Mouse (Mus musculus) neural tube, embryonic 12.5 days (tissue): ENCODE data around the gene Slc25a25. TPM values are rescaled to one million over a fixed set of nuclear protein-coding genes. Genes with fewer than 3 reads are reported as not detected.

Source experiments
- ATAC-seq: fragments of 200-750 bp; cut with Nextera tagmentation; 2 replicates; pipeline ENCODE4 v1.8.0; 2017; ENCODE audit warnings: low read depth, mild to moderate bottlenecking, moderate TSS enrichment, moderate library complexity; ENCODE audit not compliant: low FRiP score
- H3K27ac ChIP-seq: fragments of 300-500 bp; sonication (generic); 2 replicates; pipeline ENCODE4 v1.5.1; 2016
- H3K27me3 ChIP-seq: fragments of 300-500 bp; sonication (generic); replicated peaks from 2 replicates; pipeline ENCODE4 v1.6.1; 2016; ENCODE audit warnings: mild to moderate bottlenecking
- H3K36me3 ChIP-seq: fragments of 300-500 bp; sonication (generic); 2 replicates; pipeline ENCODE4 v1.6.1; 2016; ENCODE audit warnings: mild to moderate bottlenecking
- H3K4me1 ChIP-seq: fragments of 300-500 bp; sonication (generic); 2 replicates; pipeline ENCODE4 v1.6.1; 2016
- H3K4me2 ChIP-seq: fragments of 300-500 bp; sonication (generic); replicated peaks from 2 replicates; pipeline ENCODE4 v1.6.1; 2016; ENCODE audit warnings: mild to moderate bottlenecking
- H3K4me3 ChIP-seq: fragments of 300-500 bp; sonication (generic); 2 replicates; pipeline ENCODE4 v1.5.1; 2016
- H3K9ac ChIP-seq: fragments of 300-500 bp; sonication (generic); 2 replicates; pipeline ENCODE4 v1.6.1; 2016; ENCODE audit warnings: mild to moderate bottlenecking
- H3K9me3 ChIP-seq: fragments of 300-500 bp; sonication (generic); 2 replicates; pipeline ENCODE4 v1.6.1; 2016; ENCODE audit warnings: mild to moderate bottlenecking
- WGBS: fragments of 180-500 bp; shearing (Covaris S2); methylation state at CpG from one replicate; pipeline ENCODE4 v1.1.7; 2016; 5-methylcytosine and 5-hydroxymethylcytosine counted together
- polyA plus RNA-seq: library from polyadenylated mRNA; unstranded; fragments of >200 nt; fragmentation: Nextera tagmentation; extraction: Ambion mirVana; gene quantifications from 2 replicates; pipeline ENCODE4 v1.2.1, GENCODE M21; 2016

Gene Slc25a25
- polyA plus RNA-seq, 1 experiment from 2014 or later = 41.6 TPM

- Histone ChIP-seq H3K9ac (peak overlapping the region; percentile 52), H3K4me1 (peaks cover 33% of the 10 kb centered on the region), H3K27ac (0 out of 2 replicates have a peak overlapping the region, but pooled peaks have one; percentile 64), H3K4me3 (peak overlapping the region; percentile 35), H3K27me3 (no peaks in the 10 kb centered on the region), H3K4me2 (peak overlapping the region; percentile 72), H3K36me3 (peaks cover 24% of the 10 kb centered on the region), H3K9me3 (no peaks in the 10 kb centered on the region)
- ATAC-seq = peak; percentile 83
- 2% methylated on average over 14 of the region's 14 CpGs for WGBS
Observed at GRCm38 (mm10) chr2:32423481-32424331, 27.5 kb downstream of the Slc25a25 start.

DNA sequence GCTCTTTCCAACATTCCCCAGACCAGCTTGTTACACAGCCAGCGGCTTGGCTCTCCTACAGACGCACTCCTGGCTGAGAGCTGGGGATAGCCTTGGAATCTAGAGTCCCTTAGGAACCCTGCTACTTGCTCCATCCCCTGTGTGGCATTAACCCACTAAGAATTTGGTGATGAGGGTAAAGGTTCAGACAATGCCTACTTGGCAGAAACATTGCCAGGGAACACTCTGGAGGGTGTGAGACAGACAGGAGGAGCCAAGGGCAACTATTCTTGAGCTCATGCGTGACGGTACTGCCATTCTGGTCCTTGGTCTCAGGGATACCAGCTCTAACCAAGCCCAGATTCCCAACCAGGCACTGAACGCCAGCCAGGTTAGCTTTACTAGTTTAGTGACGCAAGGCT lies 29.4 kb downstream of the Slc25a25 start:
- Histone ChIP-seq H3K4me1 (peaks cover 22% of the 10 kb centered on the region), H3K9me3 (no peaks in the 10 kb centered on the region), H3K36me3 (peaks cover 43% of the 10 kb centered on the region), H3K27ac (no peak overlapping the region), H3K9ac (no peak overlapping the region), H3K27me3 (no peaks in the 10 kb centered on the region), H3K4me2 (no peak overlapping the region), H3K4me3 (no peak overlapping the region)
- WGBS = 93% methylated on average over 6 of the region's 6 CpGs
- ATAC-seq = no peak

- Histone ChIP-seq H3K27ac (no peak overlapping the region), H3K9ac (no peak overlapping the region), H3K4me1 (peaks cover 22% of the 10 kb centered on the region), H3K9me3 (no peaks in the 10 kb centered on the region), H3K36me3 (peaks cover 55% of the 10 kb centered on the region), H3K4me2 (no peak overlapping the region), H3K4me3 (no peak overlapping the region), H3K27me3 (no peaks in the 10 kb centered on the region)
- no peak for ATAC-seq
- WGBS = 84% methylated on average over 6 of the region's 6 CpGs
Observed at GRCm38 (mm10) chr2:32420647-32421046, 30.6 kb downstream of the Slc25a25 start.

DNA sequence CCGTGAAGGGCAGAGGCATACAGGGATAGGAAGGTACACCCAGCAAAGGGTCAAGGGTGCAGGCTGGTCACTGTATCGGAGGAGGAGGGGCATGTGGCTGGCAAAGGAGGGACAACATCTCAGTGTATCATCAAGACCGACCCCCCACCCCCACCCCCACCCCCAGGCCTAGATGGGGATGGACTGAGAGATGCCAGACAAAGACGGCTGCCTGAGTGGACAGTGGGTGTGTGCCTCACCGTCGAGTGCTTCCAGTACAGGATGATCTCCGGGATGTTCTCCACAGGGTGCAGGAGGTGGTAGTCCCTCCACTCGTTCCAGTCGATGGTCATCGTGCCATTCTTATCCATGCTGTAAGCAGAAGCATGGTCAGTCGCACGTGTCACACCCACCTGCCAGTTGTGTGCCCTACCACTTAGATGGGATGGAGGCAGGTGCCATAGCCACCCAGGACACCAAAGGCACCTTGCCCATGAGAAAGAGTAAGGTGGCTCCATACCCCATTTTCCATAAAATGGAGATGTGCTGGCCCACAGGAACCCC lies 31.1 kb downstream of the Slc25a25 start:
- 90% methylated on average over 12 of the region's 12 CpGs for WGBS
- Histone ChIP-seq H3K27me3 (no peaks in the 10 kb centered on the region), H3K4me2 (no peak overlapping the region), H3K9me3 (no peaks in the 10 kb centered on the region), H3K4me1 (peaks cover 22% of the 10 kb centered on the region), H3K4me3 (no peak overlapping the region), H3K27ac (no peak overlapping the region), H3K9ac (no peak overlapping the region), H3K36me3 (peaks cover 60% of the 10 kb centered on the region)
- ATAC-seq = no peak

- Histone ChIP-seq H3K36me3 (peaks cover 67% of the 10 kb centered on the region), H3K4me1 (peaks cover 15% of the 10 kb centered on the region), H3K4me3 (no peak overlapping the region), H3K9ac (no peak overlapping the region), H3K27me3 (no peaks in the 10 kb centered on the region), H3K4me2 (no peak overlapping the region), H3K9me3 (no peaks in the 10 kb centered on the region), H3K27ac (no peak overlapping the region)
- 94% methylated on average over 3 of the region's 3 CpGs for WGBS
- ATAC-seq = no peak
Observed at GRCm38 (mm10) chr2:32419359-32419758, 31.9 kb downstream of the Slc25a25 start.

- Histone ChIP-seq H3K9ac (no peak overlapping the region), H3K9me3 (no peaks in the 10 kb centered on the region), H3K27ac (no peak overlapping the region), H3K4me2 (no peak overlapping the region), H3K27me3 (no peaks in the 10 kb centered on the region), H3K36me3 (peaks cover 75% of the 10 kb centered on the region), H3K4me1 (peaks cover 7% of the 10 kb centered on the region), H3K4me3 (no peak overlapping the region)
- ATAC-seq = no peak
- WGBS = 91% methylated on average over 12 of the region's 12 CpGs
Observed at GRCm38 (mm10) chr2:32418430-32419151, 32.7 kb downstream of the Slc25a25 start.

- Histone ChIP-seq H3K9me3 (no peaks in the 10 kb centered on the region), H3K27me3 (no peaks in the 10 kb centered on the region), H3K4me2 (no peak overlapping the region), H3K27ac (no peak overlapping the region; the same call in 1 of the 2 replicates), H3K9ac (no peak overlapping the region), H3K36me3 (peaks cover 76% of the 10 kb centered on the region), H3K4me3 (no peak overlapping the region), H3K4me1 (no peaks in the 10 kb centered on the region)
- ATAC-seq = no peak
- WGBS = 91% methylated on average over 8 of the region's 8 CpGs
Observed at GRCm38 (mm10) chr2:32417486-32417885, 33.8 kb downstream of the Slc25a25 start.

- H3K36me3 ChIP-seq = peaks cover 76% of the 10 kb centered on the region
- no peaks in the 10 kb centered on the region for H3K4me1 ChIP-seq
- no peak overlapping the region for H3K9ac ChIP-seq
- H3K9me3 ChIP-seq = no peaks in the 10 kb centered on the region
- no peak overlapping the region for H3K4me2 ChIP-seq
- H3K4me3 ChIP-seq = no peak overlapping the region
- no peak overlapping the region for H3K27ac ChIP-seq
- 92% methylated on average over 2 of the region's 2 CpGs for WGBS
- no peak for ATAC-seq
- H3K27me3 ChIP-seq = no peaks in the 10 kb centered on the region
Observed at GRCm38 (mm10) chr2:32416556-32416955, 34.7 kb downstream of the Slc25a25 start.

GRCm38 (mm10) chr2:32415801-32416200 lies 35.4 kb downstream of the Slc25a25 start:
- no peaks in the 10 kb centered on the region for H3K9me3 ChIP-seq
- no peaks in the 10 kb centered on the region for H3K27me3 ChIP-seq
- H3K4me2 ChIP-seq = no peak overlapping the region
- H3K27ac ChIP-seq = no peak overlapping the region
- WGBS = 95% methylated on average over 12 of the region's 12 CpGs
- no peak overlapping the region for H3K9ac ChIP-seq
- no peak overlapping the region for H3K4me3 ChIP-seq
- ATAC-seq = no peak
- no peaks in the 10 kb centered on the region for H3K4me1 ChIP-seq
- H3K36me3 ChIP-seq = peaks cover 72% of the 10 kb centered on the region

DNA sequence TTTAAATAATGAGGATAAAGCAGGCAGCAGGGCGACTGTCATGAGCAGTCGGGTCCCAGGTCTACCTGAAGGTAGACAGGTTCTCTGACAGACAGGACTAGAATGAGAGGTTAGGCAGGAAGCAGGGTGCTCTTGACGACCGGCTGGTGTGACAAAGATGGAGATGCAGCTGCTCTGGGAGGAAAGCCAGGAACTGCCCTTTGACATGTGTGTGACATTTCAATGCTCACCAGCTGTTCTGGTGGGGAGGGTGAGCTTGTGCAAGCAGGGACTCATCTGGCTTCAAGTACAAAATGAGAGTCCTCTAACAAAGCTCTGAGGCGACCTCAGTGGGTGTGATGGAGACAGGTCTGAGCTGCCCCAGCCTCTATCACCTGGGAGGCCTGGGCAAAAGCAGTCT lies 37.3 kb downstream of the Slc25a25 start:
- no peak overlapping the region for H3K9ac ChIP-seq
- H3K27ac ChIP-seq = no peak overlapping the region
- no peak overlapping the region for H3K4me3 ChIP-seq
- no peak for ATAC-seq
- 60% methylated on average over 5 of the region's 5 CpGs for WGBS
- no peaks in the 10 kb centered on the region for H3K9me3 ChIP-seq
- H3K4me1 ChIP-seq = no peaks in the 10 kb centered on the region
- H3K36me3 ChIP-seq = peaks cover 53% of the 10 kb centered on the region
- no peak overlapping the region for H3K4me2 ChIP-seq
- H3K27me3 ChIP-seq = no peaks in the 10 kb centered on the region

DNA sequence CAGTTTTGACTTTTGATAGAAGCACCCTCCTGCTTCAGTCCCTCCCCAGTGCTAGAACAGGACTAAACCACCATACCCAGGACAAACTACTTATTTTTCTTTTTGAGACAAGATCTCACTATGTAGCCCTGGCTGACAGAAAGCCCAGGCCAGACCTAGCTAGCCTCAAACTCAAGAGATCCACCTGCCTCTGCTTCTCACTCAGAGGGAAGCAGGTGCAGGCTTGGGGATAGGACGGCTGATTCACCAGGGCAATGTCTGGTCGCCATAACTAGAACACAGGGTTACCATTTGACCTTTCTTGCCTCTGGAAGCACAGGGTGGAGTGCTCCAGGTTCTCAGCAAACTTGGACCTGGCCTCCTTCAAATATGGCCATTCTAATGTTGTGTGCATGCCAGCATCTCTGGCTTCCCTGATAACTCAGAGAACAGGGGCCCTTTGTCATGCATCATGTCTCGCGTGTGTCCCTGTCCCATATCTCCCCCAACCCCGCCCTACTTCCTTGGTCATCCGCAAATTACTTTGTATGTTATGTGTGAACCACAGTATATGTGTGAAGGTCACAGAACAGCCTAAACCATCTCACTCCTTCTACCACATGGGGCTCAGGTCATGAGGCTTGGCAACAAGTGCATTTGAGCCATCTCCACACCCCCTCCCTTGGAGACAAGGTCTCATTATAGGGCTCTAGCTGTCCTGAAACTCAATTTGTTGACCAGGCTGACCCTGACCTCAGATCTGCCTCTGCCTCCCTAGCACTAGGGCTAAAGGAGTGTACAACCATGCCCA lies 38.3 kb downstream of the Slc25a25 start:
- 87% methylated on average over 6 of the region's 6 CpGs for WGBS

DNA sequence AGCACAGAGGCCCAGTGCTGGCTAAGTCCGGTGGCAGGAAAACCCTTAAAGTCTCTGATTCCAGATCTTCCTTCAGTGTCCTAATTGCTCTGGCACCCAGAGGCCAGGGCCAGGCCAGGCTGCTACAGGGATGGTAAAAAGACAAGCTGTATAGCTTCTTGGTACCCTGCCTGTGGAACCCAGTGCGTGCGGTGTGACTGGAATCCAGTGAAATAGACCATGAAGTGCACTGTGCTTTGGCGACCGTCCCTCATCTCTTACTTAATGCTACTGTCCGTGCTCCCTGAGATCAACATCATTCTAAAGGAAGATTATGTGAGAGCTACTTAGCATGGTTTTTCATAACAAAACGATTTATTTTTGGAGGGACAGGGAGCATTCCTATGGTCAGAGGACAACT lies 39.8 kb downstream of the Slc25a25 start:
- no peaks in the 10 kb centered on the region for H3K4me1 ChIP-seq
- no peaks in the 10 kb centered on the region for H3K27me3 ChIP-seq
- 87% methylated on average over 7 of the region's 7 CpGs for WGBS
- no peak overlapping the region for H3K4me2 ChIP-seq
- H3K4me3 ChIP-seq = no peak overlapping the region
- H3K36me3 ChIP-seq = peaks cover 28% of the 10 kb centered on the region
- no peaks in the 10 kb centered on the region for H3K9me3 ChIP-seq
- ATAC-seq = no peak
- no peak overlapping the region for H3K27ac ChIP-seq
- no peak overlapping the region for H3K9ac ChIP-seq

More for the DNA sequence above, 38.3 kb downstream of the Slc25a25 start:
- no peak overlapping the region for H3K27ac ChIP-seq
- H3K4me2 ChIP-seq = no peak overlapping the region
- no peaks in the 10 kb centered on the region for H3K9me3 ChIP-seq
- no peak overlapping the region for H3K4me3 ChIP-seq
- no peak overlapping the region for H3K9ac ChIP-seq
- no peak for ATAC-seq
- H3K36me3 ChIP-seq = peaks cover 43% of the 10 kb centered on the region
- H3K4me1 ChIP-seq = no peaks in the 10 kb centered on the region
- H3K27me3 ChIP-seq = no peaks in the 10 kb centered on the region
